Mouse (Mus musculus) erythroblast, embryonic 14.5 days (primary cell): ENCODE measurements around the gene Gm35315.

Experiments
- GATA1 ChIP-seq: IDR thresholded peaks from 2 replicates; pipeline ENCODE4 v1.6.1; 2012; ENCODE audit warnings: low read length, inconsistent platforms, mixed read lengths
- TAL1 ChIP-seq: IDR thresholded peaks from 3 replicates; pipeline ENCODE4 v1.6.1; 2012; ENCODE audit warnings: low read length, inconsistent platforms, mixed read lengths

DNA sequence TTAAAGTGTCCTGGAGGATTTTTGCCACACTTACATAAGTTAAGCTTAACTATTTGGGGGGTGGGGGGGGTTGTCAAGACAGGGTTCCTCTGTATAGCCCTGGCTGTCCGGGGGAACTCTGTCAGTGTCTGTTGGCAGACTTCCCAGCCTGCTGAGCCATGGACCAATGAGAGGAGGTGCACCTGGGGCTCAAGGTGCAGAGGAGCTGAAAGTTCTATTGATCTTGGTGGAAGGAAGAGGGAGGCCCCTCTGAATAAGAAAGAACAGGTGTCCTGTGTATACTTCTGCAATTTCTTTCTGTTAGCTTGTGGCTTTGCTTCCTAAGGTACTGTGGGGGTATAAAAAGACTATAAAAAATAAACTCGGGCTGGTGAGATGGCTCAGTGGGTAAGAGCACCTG lies 2.7 kb downstream of the Gm35315 start:
- TF ChIP-seq GATA1: no peak
- TF ChIP-seq TAL1: no peak
